Mouse (Mus musculus): ENCODE results near the gene 1110051M20Rik. TPM values are rescaled to one million over a fixed set of nuclear protein-coding genes. Genes with fewer than 3 reads are reported as not detected.
A peak's percentile ranks its signal among the peaks of the same experiment; 100 is the strongest.

1110051M20Rik gene
- polyA plus RNA-seq, 1 experiment from 2014 or later: 98.6 TPM

GRCm38 (mm10) chr2:91329996-91330738, 114.3 kb downstream of the 1110051M20Rik start:
- no peak overlapping the region for H3K27ac ChIP-seq (ENCODE audit: low read depth, low read length)
- H3K4me1 ChIP-seq (ENCODE audit: control insufficient read depth, insufficient read depth, low read length): peaks cover 20% of the 10 kb centered on the region
- ATAC-seq (ENCODE audit: low FRiP score) (no peak), DNase-seq (ENCODE audit: low spot score, missing footprints) (no peak)
- no peaks in the 10 kb centered on the region for H3K9me3 ChIP-seq (ENCODE audit: control insufficient read depth, low read length)
- 74% methylated on average over 8 of the region's 8 CpGs for WGBS
- H3K36me3 ChIP-seq (ENCODE audit: control insufficient read depth, insufficient read depth, low read length): no peaks in the 10 kb centered on the region
- H3K4me2 ChIP-seq: no peak overlapping the region
- H3K9ac ChIP-seq (ENCODE audit: low read length): no peak overlapping the region
- H3K27me3 ChIP-seq (ENCODE audit: control insufficient read depth, insufficient read depth, low read length): no peaks in the 10 kb centered on the region
- H3K4me3 ChIP-seq (ENCODE audit: low read depth, low read length): no peak overlapping the region

GRCm38 (mm10) chr2:91328729-91329125, 115.8 kb downstream of the 1110051M20Rik start:
- Histone ChIP-seq H3K9ac (ENCODE audit: low read length) (no peak overlapping the region), H3K4me3 (ENCODE audit: low read depth, low read length) (no peak overlapping the region), H3K36me3 (ENCODE audit: control insufficient read depth, insufficient read depth, low read length) (no peaks in the 10 kb centered on the region), H3K9me3 (ENCODE audit: control insufficient read depth, low read length) (no peaks in the 10 kb centered on the region), H3K27me3 (ENCODE audit: control insufficient read depth, insufficient read depth, low read length) (no peaks in the 10 kb centered on the region), H3K4me2 (no peak overlapping the region), H3K27ac (ENCODE audit: low read depth, low read length) (peak overlapping the region; percentile 45; the same call in 1 of the 2 replicates), H3K4me1 (ENCODE audit: control insufficient read depth, insufficient read depth, low read length) (peaks cover 29% of the 10 kb centered on the region)
- DNase-seq (ENCODE audit: low spot score, missing footprints) (no peak), ATAC-seq (ENCODE audit: low FRiP score) (no peak)
- WGBS: 84% methylated on average over 3 of the region's 3 CpGs

GRCm38 (mm10) chr2:91327968-91328728, 116.4 kb downstream of the 1110051M20Rik start:
- WGBS: 27% methylated on average over 12 of the region's 12 CpGs
- DNase-seq (ENCODE audit: low spot score, missing footprints) (peak; percentile 90), ATAC-seq (ENCODE audit: low FRiP score) (peak; percentile 57)
- no peak overlapping the region; the same call in 1 of the 2 replicates for H3K4me2 ChIP-seq
- 0 out of 2 replicates have a peak overlapping the region, but pooled peaks have one; percentile 1 for H3K9ac ChIP-seq (ENCODE audit: low read length)
- H3K27ac ChIP-seq (ENCODE audit: low read depth, low read length): peak overlapping the region; percentile 45; the same call in 1 of the 2 replicates
- peaks cover 29% of the 10 kb centered on the region for H3K4me1 ChIP-seq (ENCODE audit: control insufficient read depth, insufficient read depth, low read length)
- H3K36me3 ChIP-seq (ENCODE audit: control insufficient read depth, insufficient read depth, low read length): no peaks in the 10 kb centered on the region
- no peaks in the 10 kb centered on the region for H3K27me3 ChIP-seq (ENCODE audit: control insufficient read depth, insufficient read depth, low read length)
- no peak overlapping the region for H3K4me3 ChIP-seq (ENCODE audit: low read depth, low read length)
- no peaks in the 10 kb centered on the region for H3K9me3 ChIP-seq (ENCODE audit: control insufficient read depth, low read length)

- Histone ChIP-seq H3K27ac (ENCODE audit: low read depth, low read length) (no peak overlapping the region), H3K36me3 (ENCODE audit: control insufficient read depth, insufficient read depth, low read length) (no peaks in the 10 kb centered on the region), H3K4me2 (no peak overlapping the region), H3K27me3 (ENCODE audit: control insufficient read depth, insufficient read depth, low read length) (no peaks in the 10 kb centered on the region), H3K4me1 (ENCODE audit: control insufficient read depth, insufficient read depth, low read length) (peaks cover 29% of the 10 kb centered on the region), H3K4me3 (ENCODE audit: low read depth, low read length) (no peak overlapping the region), H3K9me3 (ENCODE audit: control insufficient read depth, low read length) (no peaks in the 10 kb centered on the region), H3K9ac (ENCODE audit: low read length) (no peak overlapping the region)
- DNase-seq (ENCODE audit: low spot score, missing footprints): no peak
- ATAC-seq (ENCODE audit: low FRiP score): no peak
- 90% methylated on average over 13 of the region's 13 CpGs for WGBS
Observed at GRCm38 (mm10) chr2:91326746-91327350, 117.7 kb downstream of the 1110051M20Rik start.

GRCm38 (mm10) chr2:91324761-91325421, 119.6 kb downstream of the 1110051M20Rik start:
- Histone ChIP-seq H3K4me1 (ENCODE audit: control insufficient read depth, insufficient read depth, low read length) (peaks cover 23% of the 10 kb centered on the region), H3K27ac (ENCODE audit: low read depth, low read length) (peak overlapping the region; percentile 40), H3K36me3 (ENCODE audit: control insufficient read depth, insufficient read depth, low read length) (no peaks in the 10 kb centered on the region), H3K9me3 (ENCODE audit: control insufficient read depth, low read length) (no peaks in the 10 kb centered on the region), H3K9ac (ENCODE audit: low read length) (peak overlapping the region; percentile 28; the same call in 1 of the 2 replicates), H3K27me3 (ENCODE audit: control insufficient read depth, insufficient read depth, low read length) (no peaks in the 10 kb centered on the region), H3K4me2 (peak overlapping the region; percentile 14; the same call in 1 of the 2 replicates), H3K4me3 (ENCODE audit: low read depth, low read length) (no peak overlapping the region)
- peak; percentile 89 for DNase-seq (ENCODE audit: low spot score, missing footprints)
- ATAC-seq (ENCODE audit: low FRiP score): peak; percentile 73
- 15% methylated on average over 15 of the region's 15 CpGs for WGBS

GRCm38 (mm10) chr2:91324346-91324745, 120.2 kb downstream of the 1110051M20Rik start:
- H3K4me3 ChIP-seq (ENCODE audit: low read depth, low read length): no peak overlapping the region
- WGBS: 75% methylated on average over 1 of the region's 1 CpGs
- no peak overlapping the region for H3K4me2 ChIP-seq
- no peaks in the 10 kb centered on the region for H3K9me3 ChIP-seq (ENCODE audit: control insufficient read depth, low read length)
- DNase-seq (ENCODE audit: low spot score, missing footprints) (peak; percentile 84), ATAC-seq (ENCODE audit: low FRiP score) (no peak)
- peaks cover 23% of the 10 kb centered on the region for H3K4me1 ChIP-seq (ENCODE audit: control insufficient read depth, insufficient read depth, low read length)
- H3K36me3 ChIP-seq (ENCODE audit: control insufficient read depth, insufficient read depth, low read length): no peaks in the 10 kb centered on the region
- peak overlapping the region; percentile 40; the same call in 1 of the 2 replicates for H3K27ac ChIP-seq (ENCODE audit: low read depth, low read length)
- no peaks in the 10 kb centered on the region for H3K27me3 ChIP-seq (ENCODE audit: control insufficient read depth, insufficient read depth, low read length)
- 0 out of 2 replicates have a peak overlapping the region, but pooled peaks have one; percentile 9 for H3K9ac ChIP-seq (ENCODE audit: low read length)

- Histone ChIP-seq H3K27ac (ENCODE audit: low read depth, low read length) (no peak overlapping the region), H3K4me3 (ENCODE audit: low read depth, low read length) (no peak overlapping the region), H3K9me3 (ENCODE audit: control insufficient read depth, low read length) (no peaks in the 10 kb centered on the region), H3K4me1 (ENCODE audit: control insufficient read depth, insufficient read depth, low read length) (peaks cover 13% of the 10 kb centered on the region), H3K27me3 (ENCODE audit: control insufficient read depth, insufficient read depth, low read length) (no peaks in the 10 kb centered on the region), H3K9ac (ENCODE audit: low read length) (no peak overlapping the region), H3K4me2 (no peak overlapping the region), H3K36me3 (ENCODE audit: control insufficient read depth, insufficient read depth, low read length) (no peaks in the 10 kb centered on the region)
- no peak for ATAC-seq (ENCODE audit: low FRiP score)
- DNase-seq (ENCODE audit: low spot score, missing footprints): no peak
- WGBS: 79% methylated on average over 4 of the region's 4 CpGs
Observed at GRCm38 (mm10) chr2:91322490-91322889, 122.0 kb downstream of the 1110051M20Rik start.

- Histone ChIP-seq H3K27me3 (ENCODE audit: control insufficient read depth, insufficient read depth, low read length) (no peaks in the 10 kb centered on the region), H3K4me2 (no peak overlapping the region), H3K27ac (ENCODE audit: low read depth, low read length) (no peak overlapping the region), H3K9ac (ENCODE audit: low read length) (no peak overlapping the region), H3K4me3 (ENCODE audit: low read depth, low read length) (no peak overlapping the region), H3K36me3 (ENCODE audit: control insufficient read depth, insufficient read depth, low read length) (no peaks in the 10 kb centered on the region), H3K4me1 (ENCODE audit: control insufficient read depth, insufficient read depth, low read length) (peaks cover 10% of the 10 kb centered on the region), H3K9me3 (ENCODE audit: control insufficient read depth, low read length) (no peaks in the 10 kb centered on the region)
- ATAC-seq (ENCODE audit: low FRiP score): no peak
- WGBS: 95% methylated on average over 2 of the region's 2 CpGs
- no peak for DNase-seq (ENCODE audit: low spot score, missing footprints)
Observed at GRCm38 (mm10) chr2:91321923-91322322, 122.6 kb downstream of the 1110051M20Rik start.

Measured in midbrain, embryonic 11.5 days (tissue).